Mouse (Mus musculus): ENCODE data around the gene Pum2.

Gene Pum2

DNA sequence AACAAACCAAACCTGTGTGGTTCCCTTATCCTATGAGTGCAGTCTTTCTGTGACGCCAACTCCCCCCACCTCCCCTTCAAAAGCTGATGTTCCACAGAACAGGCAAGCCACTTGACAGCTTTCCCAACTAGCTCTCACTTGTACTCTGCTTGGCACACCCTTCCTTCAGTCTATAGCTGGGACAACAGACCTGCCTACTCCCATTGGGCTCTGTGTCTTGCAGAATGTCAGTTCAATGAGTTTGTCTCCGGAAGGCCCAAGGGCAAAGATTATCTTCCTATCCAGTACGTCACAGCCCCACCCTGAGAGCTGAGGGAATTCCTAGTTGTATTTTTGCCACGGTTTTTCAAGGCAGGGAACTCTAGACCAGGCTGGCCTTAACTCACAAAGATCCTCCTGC, 85.2 kb downstream of the Pum2 start:
- no peak for DNase-seq (ENCODE audit: extremely low read depth, low read depth, low spot score)

GRCm38 (mm10) chr12:8759779-8760178, 85.8 kb downstream of the Pum2 start:
- no peak for DNase-seq (ENCODE audit: extremely low read depth, low read depth, low spot score)

GRCm38 (mm10) chr12:8760561-8760960, 86.6 kb downstream of the Pum2 start:
- DNase-seq (ENCODE audit: extremely low read depth, low read depth, low spot score), result no peak

DNA sequence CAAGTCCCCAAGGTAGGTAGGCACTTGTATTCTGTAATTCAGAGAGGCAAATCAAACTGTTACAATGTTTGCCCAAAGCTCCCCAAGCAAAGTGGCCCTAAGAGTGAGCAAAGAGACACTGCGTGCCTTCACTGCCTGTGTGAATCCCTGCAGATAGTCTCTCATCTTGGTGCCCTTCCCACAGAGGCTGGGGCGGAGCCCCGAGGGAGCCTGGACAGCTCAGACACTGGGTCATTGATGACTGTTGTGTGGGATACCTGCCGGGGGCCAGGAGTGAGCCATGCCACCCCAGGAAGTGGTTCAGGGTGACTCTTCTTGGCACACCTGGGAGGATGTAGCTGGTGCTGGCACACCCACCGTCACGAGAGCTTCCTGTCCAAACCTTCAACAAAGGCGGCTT, 87.1 kb downstream of the Pum2 start:
- no peak for DNase-seq (ENCODE audit: extremely low read depth, low read depth, low spot score)

DNA sequence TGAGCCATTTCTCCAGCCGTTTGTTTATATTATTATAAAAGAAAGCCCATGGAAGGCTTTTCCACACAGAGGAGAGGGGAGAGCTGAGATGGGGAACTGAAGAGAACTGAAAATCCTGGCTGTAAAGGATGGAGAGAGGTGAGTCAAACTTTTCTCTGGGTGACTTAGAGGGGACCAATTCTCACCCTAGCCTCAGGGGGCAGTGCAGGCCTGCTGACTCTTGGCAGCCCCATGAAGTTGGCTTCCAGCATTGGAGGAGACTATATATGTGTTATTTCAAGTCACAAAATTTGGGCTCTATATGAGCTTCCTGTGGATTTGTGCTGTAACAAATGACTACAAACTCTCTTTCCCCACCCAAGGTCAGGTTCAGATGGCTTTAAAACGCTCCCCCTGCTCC, 88.7 kb downstream of the Pum2 start:
- no peak for DNase-seq (ENCODE audit: extremely low read depth, low read depth, low spot score)

- no peak for DNase-seq (ENCODE audit: extremely low read depth, low read depth, low spot score)
These were observed 90.4 kb downstream of the Pum2 start for GRCm38 (mm10) chr12:8764221-8764930.

DNA sequence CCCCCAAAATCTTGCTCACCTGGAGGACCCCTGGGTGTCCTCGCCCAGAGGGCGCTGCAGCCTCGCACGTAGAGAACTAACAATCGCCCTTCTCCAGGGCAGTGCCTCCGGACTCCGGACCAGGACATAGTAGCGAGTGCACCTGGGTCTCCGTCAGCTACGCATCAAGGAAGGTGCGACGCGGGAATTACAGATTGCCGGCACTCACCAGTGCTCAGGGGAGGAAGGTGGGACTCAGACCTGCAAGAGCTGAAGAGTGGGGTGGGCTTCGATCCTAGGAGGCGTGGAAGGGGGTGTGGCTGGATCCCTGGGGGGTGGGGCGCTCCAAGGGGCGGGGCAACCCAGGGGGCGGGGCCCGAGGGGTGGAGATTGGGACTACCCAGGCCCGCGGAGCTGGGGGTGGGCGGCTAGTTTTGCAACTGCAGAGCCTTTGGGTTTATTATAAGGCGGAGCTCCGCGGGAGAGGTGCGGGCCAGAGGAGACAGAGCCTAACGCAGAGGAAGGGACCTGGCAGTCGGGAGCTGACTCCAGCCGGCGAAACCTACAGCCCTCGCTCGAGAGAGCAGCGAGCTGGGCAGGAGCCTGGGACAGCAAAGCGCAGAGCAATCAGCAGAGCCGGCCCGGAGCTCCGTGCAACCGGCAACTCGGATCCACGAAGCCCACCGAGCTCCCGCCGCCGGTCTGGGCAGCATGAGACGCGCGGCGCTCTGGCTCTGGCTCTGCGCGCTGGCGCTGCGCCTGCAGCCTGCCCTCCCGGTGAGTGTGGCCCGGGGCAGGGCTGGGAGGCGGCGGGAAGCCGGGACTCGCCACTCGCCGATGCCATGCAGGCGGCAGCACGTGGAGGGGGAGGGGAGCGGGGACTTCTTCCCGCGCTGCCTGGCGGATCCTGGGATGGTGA, 97.3 kb downstream of the Pum2 start, which contains the start of gene Sdc1:
Gene Sdc1 (plus strand): TSS at position 378 of the 898 bp plus-strand sequence.
- DNase-seq (ENCODE audit: extremely low read depth, low read depth, low spot score), result no peak

DNA sequence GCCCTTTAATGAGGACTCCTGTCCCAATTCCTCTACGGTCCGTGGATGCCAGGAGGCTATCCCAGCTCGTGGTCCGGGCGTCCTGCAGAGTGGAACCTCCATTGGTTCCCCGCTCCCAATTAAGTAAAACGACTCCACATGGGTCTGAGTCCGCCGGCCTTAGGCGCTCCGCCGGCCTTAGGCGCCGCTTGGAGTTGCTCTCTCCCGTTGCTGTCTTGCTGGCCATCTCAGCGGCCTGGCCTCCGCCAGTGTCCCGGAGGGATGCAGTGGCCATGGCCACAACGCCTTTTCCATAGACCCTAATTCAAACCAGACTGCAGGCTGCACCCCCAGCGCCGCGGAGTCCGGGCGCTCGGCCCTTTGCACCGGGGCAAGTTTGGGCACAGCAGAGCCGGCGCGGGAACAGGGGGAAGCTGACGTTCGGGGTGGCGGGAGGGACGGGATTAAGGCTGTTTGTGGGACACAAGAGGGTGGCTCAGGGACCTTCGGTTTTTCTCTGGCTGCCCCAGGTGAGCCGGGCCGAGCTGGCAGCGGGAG, 98.0 kb downstream of the Pum2 start:
- DNase-seq (ENCODE audit: extremely low read depth, low read depth, low spot score), result no peak

DNA sequence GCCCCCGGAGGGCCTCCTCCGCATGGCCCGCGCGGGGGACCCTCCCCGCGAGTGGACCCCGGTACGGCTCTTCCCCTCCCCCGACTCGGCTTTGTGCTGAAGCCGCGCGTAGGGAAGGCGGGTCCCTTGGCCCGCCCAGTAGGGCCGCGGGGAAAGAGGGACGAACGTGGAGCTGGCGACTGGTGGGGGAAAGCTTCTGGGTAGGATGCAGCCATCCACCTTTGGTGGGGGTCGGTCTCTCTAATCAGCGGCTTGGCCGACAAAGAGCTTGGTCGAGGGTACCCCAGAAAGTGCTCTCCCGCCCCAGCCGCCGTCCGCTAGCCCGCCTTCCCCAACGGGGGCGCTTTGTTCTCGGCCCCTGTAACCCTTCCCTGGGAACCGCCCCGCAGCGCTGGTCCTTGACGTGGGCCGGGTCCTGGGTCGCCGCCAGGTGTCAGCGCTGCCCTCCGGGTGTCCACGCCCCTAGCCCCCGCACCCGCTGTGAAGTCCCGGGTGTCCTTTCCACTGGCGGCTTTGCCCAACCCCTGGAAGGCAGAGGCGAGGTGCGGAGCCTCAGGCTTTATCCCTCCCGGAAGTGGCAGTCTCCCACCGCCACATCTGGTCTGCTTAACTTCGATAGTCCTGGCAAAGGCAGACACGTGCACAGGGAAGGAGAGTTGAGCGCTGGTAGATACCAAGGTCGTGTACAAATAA, 98.7 kb downstream of the Pum2 start:
- no peak for DNase-seq (ENCODE audit: extremely low read depth, low read depth, low spot score)

GRCm38 (mm10) chr12:8773336-8773735, 99.4 kb downstream of the Pum2 start:
- DNase-seq (ENCODE audit: extremely low read depth, low read depth, low spot score), result no peak

GRCm38 (mm10) chr12:8774183-8774582, 100.2 kb downstream of the Pum2 start:
- no peak for DNase-seq (ENCODE audit: extremely low read depth, low read depth, low spot score)

GRCm38 (mm10) chr12:8776206-8776605, 102.3 kb downstream of the Pum2 start:
- DNase-seq (ENCODE audit: extremely low read depth, low read depth, low spot score), result no peak

- DNase-seq (ENCODE audit: extremely low read depth, low read depth, low spot score), result no peak
These were observed 102.8 kb downstream of the Pum2 start for GRCm38 (mm10) chr12:8776741-8777140.

DNA sequence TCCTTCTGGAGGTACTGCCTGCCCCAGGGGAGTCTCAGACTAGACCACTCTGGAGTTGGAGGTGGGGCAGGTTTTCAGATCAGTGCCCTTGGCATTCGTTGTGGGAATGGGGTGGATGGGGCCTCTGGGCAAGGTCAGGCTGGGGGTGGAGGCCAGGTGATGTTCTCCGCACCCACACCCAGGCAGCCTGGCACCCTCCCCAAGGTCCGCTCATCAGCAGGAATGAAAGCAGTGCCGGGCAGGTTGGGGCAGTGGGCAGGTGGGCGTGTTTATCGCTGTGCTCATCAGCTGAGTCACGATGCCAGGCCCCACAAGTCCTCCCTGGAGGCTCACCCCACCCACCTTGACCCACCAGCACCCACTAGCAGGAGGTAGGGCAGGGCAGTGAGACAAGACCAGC, 104.2 kb downstream of the Pum2 start:
- DNase-seq (ENCODE audit: extremely low read depth, low read depth, low spot score), result no peak

DNA sequence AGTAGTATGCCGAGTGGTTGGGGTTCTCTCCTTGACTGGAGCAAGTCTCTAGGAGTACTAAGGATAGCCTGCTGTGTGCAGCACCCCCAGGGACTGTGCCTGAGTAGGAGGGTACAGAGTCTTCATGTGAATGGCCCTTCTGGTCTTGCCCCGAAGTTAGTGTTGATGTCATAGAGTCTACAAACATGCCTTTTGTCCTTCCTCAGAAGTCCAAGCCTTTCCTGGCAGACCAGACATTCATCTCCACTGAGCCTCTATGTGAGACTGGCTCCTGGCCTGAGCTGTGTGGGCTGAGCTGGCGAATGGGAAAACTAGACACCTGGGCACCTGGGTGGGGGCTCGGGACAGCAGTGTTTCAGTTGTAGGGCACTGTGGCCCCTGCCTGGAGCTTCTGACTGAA, 105.9 kb downstream of the Pum2 start:
- no peak for DNase-seq (ENCODE audit: extremely low read depth, low read depth, low spot score)

DNA sequence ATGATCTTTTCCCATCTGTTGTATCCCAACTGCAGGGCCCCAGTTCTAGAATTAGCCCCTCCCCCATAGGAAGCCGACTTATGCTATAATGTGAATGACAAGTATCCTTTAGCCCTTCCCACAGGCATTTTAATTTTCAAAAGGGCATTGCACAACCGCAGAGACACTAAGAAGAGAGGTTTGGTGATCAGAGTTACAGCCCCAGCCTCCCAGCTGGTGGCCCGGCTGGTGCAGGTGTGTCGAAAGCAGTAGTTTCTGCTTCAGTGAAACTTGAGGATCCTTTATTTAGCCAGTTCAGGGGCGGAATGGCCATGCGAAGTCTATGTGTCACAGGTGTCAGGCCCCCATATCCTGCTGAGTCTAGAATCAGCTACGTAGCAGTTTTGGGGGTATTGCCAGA, 107.2 kb downstream of the Pum2 start:
- no peak for DNase-seq (ENCODE audit: extremely low read depth, low read depth, low spot score)

DNA sequence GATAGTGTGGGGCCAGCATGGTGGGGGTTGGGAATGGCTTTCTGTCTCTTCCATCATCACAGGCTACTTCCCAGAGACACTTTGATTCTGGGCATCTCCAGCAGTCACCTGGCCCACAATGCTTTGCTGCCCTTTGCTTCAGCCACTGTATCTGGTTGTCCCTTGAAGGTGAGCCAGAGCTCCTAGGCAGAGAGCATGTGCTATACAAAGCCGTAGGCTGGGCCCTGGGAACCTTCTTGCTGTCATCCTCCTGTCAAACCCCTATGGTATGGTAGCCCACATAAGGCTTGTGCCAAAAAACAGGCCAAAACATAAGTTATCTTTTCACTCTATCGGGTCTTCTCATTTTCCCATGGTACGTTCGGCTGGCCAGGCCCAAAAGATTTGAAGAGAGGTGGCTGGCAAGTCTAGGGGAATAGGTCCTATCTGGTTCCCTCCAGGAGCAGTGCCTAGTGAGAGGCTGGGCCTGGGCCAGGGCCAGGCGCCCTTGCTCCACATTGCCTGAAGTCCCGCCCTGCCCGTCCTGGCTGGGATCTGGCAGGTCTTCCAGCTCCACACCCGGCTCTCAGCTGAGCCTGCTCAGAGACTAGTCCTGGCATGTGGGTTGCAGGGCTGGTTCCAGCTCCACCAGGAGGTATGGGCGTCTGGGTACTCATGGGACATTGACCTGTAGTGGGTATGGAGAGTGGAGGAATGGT, 107.9 kb downstream of the Pum2 start:
- DNase-seq (ENCODE audit: extremely low read depth, low read depth, low spot score), result no peak

- DNase-seq (ENCODE audit: extremely low read depth, low read depth, low spot score), result no peak
These were observed 108.6 kb downstream of the Pum2 start for GRCm38 (mm10) chr12:8782565-8782964.

- no peak for DNase-seq (ENCODE audit: extremely low read depth, low read depth, low spot score)
These were observed 110.3 kb downstream of the Pum2 start for GRCm38 (mm10) chr12:8784189-8784588.

GRCm38 (mm10) chr12:8786476-8786875, 112.5 kb downstream of the Pum2 start:
- no peak for DNase-seq (ENCODE audit: extremely low read depth, low read depth, low spot score)
